Mouse (Mus musculus) erythroblast, embryonic 14.5 days (primary cell): Measurements from ENCODE around the gene Thsd7b.

Source experiments
- GATA1 ChIP-seq: IDR thresholded peaks from 2 replicates; pipeline ENCODE4 v1.6.1; 2012; ENCODE audit warnings: low read length, inconsistent platforms, mixed read lengths
- TAL1 ChIP-seq: IDR thresholded peaks from 3 replicates; pipeline ENCODE4 v1.6.1; 2012; ENCODE audit warnings: low read length, inconsistent platforms, mixed read lengths

GRCm38 (mm10) chr1:130085910-130086309 is 812.8 kb downstream of the Thsd7b start:
- no peak for TF ChIP-seq GATA1
- no peak for TF ChIP-seq TAL1
